Mouse (Mus musculus): Measurements from ENCODE around the gene Antxr2. TPM values are rescaled to one million over a fixed set of nuclear protein-coding genes. Genes with fewer than 3 reads are reported as not detected.

The Antxr2 gene
- polyA plus RNA-seq, 1 experiment, result 12.7 TPM

DNA sequence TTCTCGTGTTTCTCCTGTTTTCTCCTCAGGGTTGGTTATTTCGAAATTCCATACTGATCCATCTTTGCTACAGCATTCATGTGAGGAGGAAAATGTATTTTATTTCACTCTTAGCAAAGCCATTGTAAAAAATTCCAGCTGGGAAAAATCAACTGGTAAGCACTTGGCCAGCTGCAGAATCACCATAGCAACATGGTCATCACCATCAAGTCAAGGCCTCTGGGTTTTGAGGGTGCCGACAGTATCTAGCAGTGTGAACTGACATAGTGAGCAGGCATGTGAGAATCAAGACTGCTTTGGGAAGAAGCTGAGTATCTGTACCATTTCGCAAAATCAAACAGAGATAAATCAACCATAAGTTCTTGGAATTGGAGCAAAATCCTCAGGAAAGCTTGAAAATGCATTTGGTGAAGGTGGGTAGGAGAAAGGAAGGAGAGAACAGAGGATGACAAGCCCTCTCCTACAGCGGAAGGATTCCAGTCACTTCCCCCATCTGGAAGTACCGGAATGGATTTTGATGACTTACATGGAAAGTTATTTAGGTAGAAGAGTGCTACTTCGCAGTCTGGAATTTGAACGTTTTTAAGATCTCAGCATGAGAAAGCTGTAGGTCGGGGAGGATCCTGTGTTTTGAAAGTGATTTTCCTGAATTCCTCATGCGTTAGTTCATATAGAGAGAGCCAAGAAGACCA lies 183.5 kb downstream of the Antxr2 start:
- no peaks in the 10 kb centered on the region for H3K4me1 ChIP-seq (ENCODE audit: control insufficient read depth, insufficient read depth, insufficient read length, low read length)
- H3K27ac ChIP-seq (replicated peaks; ENCODE audit: low read depth, low read length), result no peak overlapping the region
- no peak overlapping the region for H3K4me3 ChIP-seq (ENCODE audit: insufficient read depth, low read depth, low read length)

DNA sequence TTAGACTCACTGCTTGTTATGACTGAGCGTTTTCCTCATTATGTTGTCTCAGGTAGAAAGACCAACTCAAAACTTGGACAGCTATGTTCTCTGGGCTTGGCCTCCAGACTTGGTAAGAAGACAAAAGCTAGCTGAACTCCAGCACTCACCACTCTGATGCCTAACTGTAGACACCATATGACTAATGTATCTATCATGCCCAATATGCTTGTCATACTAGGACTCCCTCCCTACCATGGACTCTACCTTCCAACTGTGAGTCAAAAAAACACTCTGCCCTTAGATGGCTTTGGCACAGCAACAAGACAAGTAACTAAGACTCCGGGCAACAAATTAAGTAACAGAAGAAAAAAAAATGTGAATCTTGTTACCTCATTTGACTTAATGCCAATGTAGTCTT lies 184.3 kb downstream of the Antxr2 start:
- Histone ChIP-seq H3K4me3 (ENCODE audit: insufficient read depth, low read depth, low read length) (no peak overlapping the region), H3K4me1 (ENCODE audit: control insufficient read depth, insufficient read depth, insufficient read length, low read length) (no peaks in the 10 kb centered on the region), H3K27ac (replicated peaks; ENCODE audit: low read depth, low read length) (no peak overlapping the region)

DNA sequence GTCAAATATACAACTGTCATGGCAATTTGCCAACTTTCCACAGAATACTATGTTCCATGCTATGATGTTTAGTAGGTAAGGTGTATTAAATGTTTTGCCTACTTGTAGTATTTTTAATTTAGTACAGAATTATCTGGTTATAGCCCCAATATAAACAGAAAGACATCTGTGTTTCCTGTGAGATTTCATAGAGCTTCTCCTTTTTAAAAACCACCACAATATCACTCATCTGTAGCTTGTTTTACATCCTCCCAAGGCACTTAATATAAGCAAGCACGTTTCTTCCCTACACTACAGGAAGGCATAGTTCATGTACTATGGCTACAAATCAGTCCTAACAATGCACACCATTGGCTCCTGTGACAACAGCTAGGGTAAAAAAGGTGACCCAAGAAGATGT lies 188.8 kb downstream of the Antxr2 start:
- H3K27ac ChIP-seq (replicated peaks; ENCODE audit: low read depth, low read length), result no peak overlapping the region
- no peak overlapping the region for H3K4me3 ChIP-seq (ENCODE audit: insufficient read depth, low read depth, low read length)
- no peaks in the 10 kb centered on the region for H3K4me1 ChIP-seq (ENCODE audit: control insufficient read depth, insufficient read depth, insufficient read length, low read length)

DNA sequence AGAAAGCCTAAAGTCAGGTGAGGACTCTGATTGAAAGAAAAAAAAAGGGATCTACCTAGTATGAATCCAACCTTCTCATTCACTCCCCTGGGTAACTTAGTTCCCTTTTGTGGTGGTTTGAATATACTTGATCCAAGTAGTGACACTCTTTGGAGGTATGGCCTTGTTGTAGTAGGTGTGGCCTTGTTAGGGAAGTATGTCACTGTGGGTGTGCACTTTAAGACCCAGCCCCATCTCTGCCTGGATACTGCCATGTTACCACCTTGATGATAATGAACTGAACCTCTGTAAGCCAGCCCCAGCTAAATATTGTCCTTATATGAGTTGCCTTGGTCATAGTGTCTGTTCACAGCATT lies 190.9 kb downstream of the Antxr2 start:
- Histone ChIP-seq H3K4me3 (ENCODE audit: insufficient read depth, low read depth, low read length) (no peak overlapping the region), H3K27ac (replicated peaks; ENCODE audit: low read depth, low read length) (no peak overlapping the region), H3K4me1 (ENCODE audit: control insufficient read depth, insufficient read depth, insufficient read length, low read length) (peaks cover under 1% of the 10 kb centered on the region; the same call in 1 of the 2 replicates)

DNA sequence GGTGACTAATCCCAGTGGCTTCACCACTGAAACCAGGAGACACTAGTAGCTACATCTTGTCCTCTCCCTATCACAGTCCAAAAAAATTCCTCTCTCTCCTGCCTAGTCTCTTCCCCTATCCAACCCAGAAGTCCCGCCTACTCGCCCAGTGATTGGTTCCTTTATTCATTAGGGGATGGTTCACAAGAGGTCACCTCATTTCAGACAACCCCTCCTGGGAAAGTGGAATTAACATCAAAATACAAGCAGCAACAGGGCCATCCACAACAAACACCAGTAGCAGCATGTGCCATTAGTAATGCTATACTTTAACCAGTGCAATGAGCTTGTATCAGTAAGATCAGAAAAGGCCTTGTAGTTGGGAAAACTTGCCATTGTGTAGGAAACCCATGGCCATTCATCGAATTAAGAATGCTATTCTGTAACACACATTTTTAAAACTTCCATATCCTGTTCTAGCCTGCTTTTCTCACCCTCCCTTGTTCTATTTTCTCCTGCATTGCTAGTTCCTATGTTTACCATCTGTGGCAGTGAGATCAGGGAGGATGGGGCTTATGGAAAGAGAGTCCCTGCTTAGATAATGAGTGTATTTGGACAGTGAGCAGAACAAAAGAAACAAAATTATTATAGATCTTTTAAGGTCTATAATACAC lies 191.4 kb downstream of the Antxr2 start:
- Histone ChIP-seq H3K4me3 (ENCODE audit: insufficient read depth, low read depth, low read length) (no peak overlapping the region), H3K27ac (replicated peaks; ENCODE audit: low read depth, low read length) (no peak overlapping the region), H3K4me1 (ENCODE audit: control insufficient read depth, insufficient read depth, insufficient read length, low read length) (peaks cover 5% of the 10 kb centered on the region; the same call in 1 of the 2 replicates)

DNA sequence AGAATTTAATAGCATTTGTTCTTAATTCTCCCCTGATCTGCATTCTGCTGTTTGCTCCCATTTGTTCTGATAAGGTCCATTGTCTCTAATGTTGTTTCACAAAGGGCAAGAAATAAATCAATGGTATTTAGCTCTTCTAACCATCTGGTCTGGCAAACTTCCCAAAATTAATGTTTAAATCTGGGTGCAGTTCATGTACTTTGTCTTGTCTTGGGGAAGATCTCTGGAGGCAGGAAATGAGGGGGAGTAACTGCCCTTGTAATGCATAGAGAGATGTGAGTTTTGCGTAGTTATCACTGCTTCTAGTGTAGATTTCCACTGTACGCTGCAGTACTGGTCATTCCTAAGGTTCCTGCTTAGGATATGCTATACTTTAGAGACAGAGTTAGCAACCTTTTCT lies 193.5 kb downstream of the Antxr2 start:
- Histone ChIP-seq H3K4me3 (ENCODE audit: insufficient read depth, low read depth, low read length) (no peak overlapping the region), H3K4me1 (ENCODE audit: control insufficient read depth, insufficient read depth, insufficient read length, low read length) (peaks cover 5% of the 10 kb centered on the region; the same call in 1 of the 2 replicates), H3K27ac (replicated peaks; ENCODE audit: low read depth, low read length) (no peak overlapping the region)

DNA sequence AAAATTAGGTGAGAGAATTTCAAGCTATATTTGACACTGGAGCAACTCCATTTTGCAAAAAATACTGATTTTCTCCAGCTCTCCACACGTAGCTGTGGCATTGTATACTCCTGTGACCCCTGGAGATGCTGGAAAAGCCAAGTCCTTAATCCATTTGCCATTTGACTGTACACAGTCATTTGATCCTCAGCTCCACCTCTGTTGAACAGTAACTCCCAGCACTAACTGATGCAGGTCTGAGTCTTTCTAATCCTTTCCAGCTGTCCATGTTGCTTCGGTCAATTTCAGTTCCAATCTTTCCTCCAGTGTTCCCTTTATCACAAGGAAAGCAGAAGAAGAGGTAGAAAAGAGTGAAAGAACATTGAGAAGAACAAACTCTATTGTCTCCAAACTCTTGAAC lies 195.4 kb downstream of the Antxr2 start:
- Histone ChIP-seq H3K4me1 (ENCODE audit: control insufficient read depth, insufficient read depth, insufficient read length, low read length) (peaks cover 5% of the 10 kb centered on the region; the same call in 1 of the 2 replicates), H3K27ac (replicated peaks; ENCODE audit: low read depth, low read length) (no peak overlapping the region), H3K4me3 (ENCODE audit: insufficient read depth, low read depth, low read length) (no peak overlapping the region)

DNA sequence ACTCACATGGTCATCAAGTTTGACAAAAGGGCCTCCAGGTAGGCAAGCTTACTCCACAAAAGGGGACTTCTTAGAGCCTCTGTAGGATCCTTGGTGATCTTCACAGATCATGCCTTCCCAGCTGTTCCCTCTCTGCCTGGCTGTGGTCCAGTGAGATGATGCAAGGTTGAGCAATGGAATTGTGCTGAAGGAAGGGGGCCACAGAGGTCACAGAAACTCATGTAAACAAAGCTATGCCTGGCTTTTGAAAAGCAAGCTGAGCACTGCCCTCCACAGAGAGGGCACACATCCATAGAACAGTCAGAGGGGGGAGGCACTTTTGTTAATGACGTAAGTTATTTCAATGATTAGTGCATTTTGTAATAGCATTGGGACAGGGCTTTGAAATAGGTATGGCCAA lies 196.1 kb downstream of the Antxr2 start:
- Histone ChIP-seq H3K4me1 (ENCODE audit: control insufficient read depth, insufficient read depth, insufficient read length, low read length) (peaks cover 5% of the 10 kb centered on the region; the same call in 1 of the 2 replicates), H3K27ac (replicated peaks; ENCODE audit: low read depth, low read length) (no peak overlapping the region), H3K4me3 (ENCODE audit: insufficient read depth, low read depth, low read length) (no peak overlapping the region)

Other genes starting within 250 kb of the Antxr2 start
- 0.83 TPM in 1 of 2 replicates, not detected in the other for gene Prdm8, start 136.2 kb upstream of the Antxr2 start, polyA plus RNA-seq (2012; ENCODE audit: insufficient read depth, insufficient read length, missing spikeins)
- not detected in 2 replicates for gene Fgf5, start 223.1 kb upstream of the Antxr2 start, polyA plus RNA-seq (2012; ENCODE audit: insufficient read depth, insufficient read length, missing spikeins)

Data from brown adipose tissue, adult 24 weeks (tissue).